Mouse (Mus musculus) liver, embryonic 14.5 days (tissue): ENCODE data around the gene Dhps.

Experiments used
- CTCF ChIP-seq: IDR thresholded peaks from 2 replicates; pipeline ENCODE4 v1.5.1; 2016; ENCODE audit warnings: antibody characterized with exemption, low read depth, control low read depth
- EP300 ChIP-seq: IDR thresholded peaks from 2 replicates; pipeline ENCODE4 v1.6.1; 2016; ENCODE audit warnings: antibody characterized with exemption, low read depth

GRCm38 (mm10) chr8:85088771-85089170 is 17.2 kb downstream of the Dhps start:
- TF ChIP-seq CTCF = no peak
- no peak for TF ChIP-seq EP300
